Mouse (Mus musculus) gastrocnemius, postnatal 4 days (tissue): ENCODE data around the gene Glod4. TPM values are rescaled to one million over a fixed set of nuclear protein-coding genes. Genes with fewer than 3 reads are reported as not detected.

Source experiments
- DNase-seq, 2 experiments: peaks; one replicate each; pipeline ENCODE4 v3.0.0; 2021 to 2022; ENCODE audit warnings: low spot score in 2 of 2, mixed read lengths in 2 of 2
- total RNA-seq, 2 experiments: library from RNA; stranded (reverse); gene quantifications; 2 replicates each; pipeline ENCODE4 v1.2.3; 2021

Gene Glod4
- total RNA-seq, 2 experiments from 2014 or later = 51.7 to 55.4 TPM

DNA sequence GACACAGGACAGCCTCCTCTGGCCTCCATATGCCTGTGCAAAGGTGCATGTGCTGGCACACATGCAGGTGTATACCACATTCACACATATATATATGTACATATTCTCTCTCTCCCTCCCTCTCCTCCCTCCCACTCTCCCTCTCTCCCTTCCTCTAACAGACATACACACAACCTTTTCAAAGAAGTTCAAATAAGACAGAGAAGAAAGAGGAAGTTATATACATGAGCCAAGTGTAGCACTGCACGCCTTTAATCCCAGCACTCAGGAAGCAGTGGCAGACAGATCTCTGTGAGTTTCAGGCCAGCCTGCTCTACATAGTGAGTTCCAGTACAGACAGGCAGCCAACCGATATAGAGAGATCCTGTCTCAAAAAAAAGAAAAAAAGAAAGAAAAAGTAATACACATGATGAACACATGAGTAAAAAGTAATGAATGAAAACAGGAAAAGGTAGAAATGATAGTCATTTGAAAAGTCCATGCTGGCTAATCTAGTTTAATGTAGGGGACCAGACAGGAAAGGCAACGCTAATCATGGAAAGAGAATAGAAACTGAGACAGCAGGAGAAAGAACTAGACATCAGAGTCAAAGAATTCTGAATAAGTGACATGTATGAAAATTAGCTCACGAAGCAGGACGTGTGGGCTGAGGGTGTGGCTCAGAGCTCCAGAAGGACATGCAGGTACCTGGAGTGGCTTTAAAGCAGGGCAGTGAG is 90.1 kb downstream of the Glod4 start:
- no peak for DNase-seq

DNA sequence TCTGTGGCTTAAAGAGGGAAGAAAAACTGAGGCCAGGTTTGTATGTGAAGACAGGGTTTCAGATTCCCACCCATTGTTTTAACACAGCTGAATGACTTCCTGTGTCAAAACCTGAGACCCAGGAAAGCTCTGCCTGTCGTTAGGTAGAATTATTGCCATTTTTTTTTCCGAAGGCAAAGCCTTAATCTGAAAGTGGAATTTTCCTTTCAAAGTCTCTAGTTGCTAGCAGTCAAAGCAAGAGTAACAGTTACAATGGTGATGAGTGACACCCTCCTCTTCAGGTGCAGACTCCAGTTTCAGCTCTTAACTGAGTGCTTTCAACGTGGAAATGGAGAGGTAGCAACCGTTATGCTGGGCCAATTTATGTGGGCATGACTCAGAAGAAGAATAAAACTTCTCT is 92.5 kb downstream of the Glod4 start:
- no peak for DNase-seq

DNA sequence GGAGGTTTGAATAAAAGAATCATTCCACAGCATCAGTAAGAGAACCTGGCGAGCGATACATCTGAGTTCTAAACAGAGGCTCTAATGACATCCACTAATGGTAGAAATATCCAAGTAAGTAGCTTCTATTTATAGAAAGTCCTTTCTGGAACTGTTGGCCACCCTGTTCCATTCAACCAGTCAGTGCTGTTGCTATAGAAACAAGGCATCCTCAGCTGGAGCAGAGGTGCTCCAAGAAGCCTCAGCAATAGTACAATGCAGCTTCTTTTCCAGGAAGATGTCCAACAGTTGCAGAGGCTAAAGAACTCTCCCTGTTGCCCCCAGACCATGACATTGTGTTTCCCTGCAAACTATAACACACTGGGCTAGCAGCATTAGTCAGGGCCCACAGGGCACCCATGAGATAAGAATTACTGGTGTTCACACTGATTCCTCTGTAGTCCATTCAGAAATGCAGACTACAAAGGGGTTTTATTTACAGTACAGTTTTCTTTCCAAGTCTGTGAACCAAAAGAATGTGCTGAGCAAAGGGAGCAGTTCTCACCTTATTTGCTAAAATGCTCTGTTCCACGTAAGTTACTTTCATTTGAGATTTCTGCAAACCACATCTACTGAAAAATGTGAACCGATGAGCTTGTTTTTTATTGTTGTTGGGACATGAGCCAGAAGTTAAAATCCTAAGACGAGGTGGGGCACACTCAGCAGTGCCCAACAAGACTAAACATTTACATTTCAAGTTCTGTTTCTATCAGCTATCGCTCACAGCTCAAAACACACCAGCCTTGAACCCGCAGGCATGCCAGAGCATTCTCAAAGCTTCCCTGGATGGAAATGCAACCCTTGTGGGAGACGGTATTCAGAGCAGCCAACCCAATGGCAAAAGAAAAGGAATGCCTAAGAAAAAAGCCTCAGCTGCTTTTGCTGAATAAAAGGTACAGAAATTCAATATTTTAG is 95.2 kb downstream of the Glod4 start:
- DNase-seq = no peak

DNA sequence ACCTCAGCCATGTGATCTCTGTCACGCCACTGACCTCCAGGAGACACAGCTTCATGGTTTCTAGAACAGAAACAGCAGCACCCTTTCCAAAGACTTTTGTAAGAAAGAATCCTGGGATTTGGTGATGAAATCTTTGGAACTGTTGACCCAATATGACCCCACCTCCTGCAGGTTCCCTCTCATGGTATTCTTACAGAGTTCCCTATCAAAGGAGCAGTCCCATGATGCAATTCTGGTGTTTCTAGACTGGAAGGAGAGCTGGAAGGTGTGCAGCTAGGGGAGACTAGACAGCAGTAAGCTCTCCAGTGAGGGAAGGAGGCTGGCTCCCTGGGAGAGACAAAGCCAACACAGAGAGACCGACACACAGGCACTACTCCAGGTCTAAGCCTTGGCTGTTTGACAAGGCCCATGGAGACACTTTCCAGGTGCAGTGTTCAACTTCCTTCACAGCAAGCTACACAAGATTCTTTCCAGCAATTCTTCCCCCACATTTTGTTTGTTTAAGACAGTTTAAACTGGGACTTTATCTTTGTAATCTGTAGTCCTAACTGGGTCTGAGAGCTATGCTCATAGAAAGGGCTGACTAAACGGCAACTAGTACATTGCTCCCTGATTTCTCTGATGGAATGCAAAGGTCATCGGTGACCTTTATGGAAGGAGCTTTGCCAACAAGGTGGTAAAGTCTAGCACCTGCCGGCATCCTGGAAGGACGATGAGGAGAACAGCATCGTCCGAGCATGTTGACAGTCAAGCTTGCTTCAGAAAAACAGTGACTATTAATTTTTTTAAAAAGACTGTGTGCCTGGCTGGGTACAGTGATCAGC is 97.1 kb downstream of the Glod4 start:
- no peak for DNase-seq

DNA sequence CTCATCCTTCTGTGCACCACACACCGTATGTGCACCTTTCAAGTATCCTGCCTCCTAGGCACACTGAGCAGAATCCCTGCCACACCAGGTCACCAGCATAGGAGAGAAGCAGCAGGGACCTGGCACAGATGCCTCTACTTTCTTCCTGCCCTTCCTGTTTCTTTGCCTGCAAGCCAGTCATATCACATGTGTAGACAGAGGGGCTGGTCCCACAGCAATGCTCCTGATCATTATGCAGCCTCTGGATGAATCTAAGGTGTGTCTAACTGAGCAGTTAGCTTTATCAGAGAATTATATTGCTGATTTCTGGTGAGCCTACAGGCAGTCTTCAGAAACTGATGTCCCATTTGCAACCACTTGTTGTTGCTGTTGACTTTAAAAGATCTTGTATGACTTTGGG is 98.4 kb downstream of the Glod4 start:
- DNase-seq = no peak

DNA sequence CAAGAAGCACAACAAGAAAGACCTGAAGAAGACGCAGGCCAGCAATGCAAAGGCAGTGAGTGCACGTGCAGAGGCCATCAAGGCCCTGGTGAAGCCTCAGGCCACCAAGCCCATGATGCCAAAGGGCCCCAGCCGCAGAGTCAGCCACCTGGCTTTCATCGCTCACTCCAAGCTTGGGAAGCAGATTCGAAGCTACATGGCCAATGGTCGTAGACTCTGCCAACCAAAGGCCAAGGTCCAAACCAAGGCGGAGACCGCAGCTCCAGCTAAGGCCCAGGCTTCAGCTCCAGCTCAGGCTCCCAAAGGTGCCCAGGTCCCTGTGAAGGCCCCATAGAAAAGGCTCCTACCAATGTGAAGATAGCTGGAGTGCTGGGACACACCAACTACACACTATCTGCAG is 99.1 kb downstream of the Glod4 start:
- no peak for DNase-seq

DNA sequence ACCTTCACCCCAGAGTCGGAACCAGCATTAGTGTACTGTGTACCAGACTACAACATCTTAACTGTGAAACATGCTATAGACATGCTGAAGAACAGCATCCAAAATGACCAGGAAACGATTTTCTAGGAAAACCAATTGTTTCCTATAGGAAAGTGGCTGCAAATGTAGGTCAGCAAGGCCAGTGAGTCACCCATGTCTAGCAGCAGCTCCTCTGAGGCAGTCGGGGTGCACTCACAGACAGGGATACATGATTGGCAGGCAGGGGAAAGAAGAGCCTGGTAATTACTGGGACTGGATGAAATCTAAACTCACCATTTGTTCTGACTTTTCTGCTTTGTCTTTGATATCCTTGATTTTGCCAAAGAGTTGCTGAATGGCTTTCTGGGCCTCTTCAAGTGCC is 105.5 kb downstream of the Glod4 start:
- no peak for DNase-seq

DNA sequence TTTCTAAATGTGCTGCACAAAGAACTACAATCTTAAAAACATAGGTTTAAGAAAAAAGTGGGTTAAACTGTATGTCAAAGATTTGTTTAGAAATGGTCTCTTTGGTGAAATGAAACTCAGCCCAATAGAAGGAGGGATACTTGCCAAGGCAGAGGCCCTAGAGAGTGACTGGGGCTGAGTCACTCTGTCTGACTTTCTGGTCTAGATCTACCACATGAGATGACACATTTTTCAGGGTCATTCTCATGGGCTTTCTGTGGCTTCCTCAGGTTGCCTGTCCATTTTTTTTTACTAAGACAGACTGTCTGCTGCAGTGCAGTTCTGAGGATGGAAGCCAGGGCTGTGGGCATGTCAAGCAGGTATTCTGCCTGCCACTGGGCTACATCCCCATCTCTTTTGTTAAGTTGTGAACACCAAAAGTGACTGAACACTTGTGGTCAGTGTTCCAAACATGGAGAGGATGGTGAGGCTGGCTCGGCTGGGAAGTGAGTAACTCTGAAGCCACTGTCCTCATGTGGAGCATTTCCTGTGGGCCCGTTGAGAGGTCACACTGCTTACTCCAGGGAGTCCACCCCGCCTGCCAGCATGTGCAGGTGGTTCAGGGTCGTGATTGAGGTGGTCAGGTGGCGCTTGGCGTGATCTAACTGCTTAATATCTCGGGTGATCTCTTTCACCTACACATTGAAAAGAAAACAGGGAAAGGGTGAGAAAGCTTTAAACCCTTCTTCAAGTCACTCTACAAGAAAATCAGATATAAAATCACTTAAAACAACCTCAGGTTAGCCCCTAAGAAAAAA is 107.7 kb downstream of the Glod4 start:
- no peak for DNase-seq

DNA sequence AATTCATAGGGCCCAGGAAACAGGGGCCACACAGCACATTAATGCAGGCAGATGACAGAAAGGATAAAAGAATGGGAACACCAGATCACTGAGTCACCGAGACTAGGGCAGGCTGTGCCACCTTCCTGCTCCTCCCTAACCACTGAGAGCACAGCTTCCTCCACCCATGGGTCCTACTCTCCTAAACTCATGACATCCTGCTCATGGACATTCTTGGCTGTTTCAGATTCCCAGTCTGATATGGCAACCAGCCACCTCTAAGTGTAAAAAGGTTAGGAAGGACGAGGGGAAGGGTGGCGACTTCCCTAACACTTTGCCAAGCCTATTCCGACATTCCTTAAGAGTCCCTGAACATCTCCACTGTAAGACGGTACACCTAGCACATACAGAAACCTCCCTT is 112.7 kb downstream of the Glod4 start:
- no peak for DNase-seq

DNA sequence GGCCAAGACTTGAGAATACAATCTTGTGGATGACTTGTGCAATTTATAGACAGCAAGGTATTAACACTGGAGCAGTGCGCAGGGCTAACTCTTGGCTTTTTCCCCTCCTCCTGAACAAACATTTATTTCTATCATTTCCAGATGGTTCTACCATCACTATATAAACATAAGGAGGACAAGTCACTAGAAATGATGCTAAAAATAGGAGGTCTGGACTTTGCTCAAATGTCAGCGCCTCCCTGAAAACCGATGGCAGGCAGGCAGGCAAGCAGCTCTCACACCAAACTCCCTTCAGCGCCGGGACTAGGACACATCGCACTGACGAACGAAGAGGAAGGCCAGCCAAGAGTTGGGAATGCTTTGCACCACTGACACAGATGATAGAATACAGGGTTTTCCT is 118.1 kb downstream of the Glod4 start:
- no peak for DNase-seq

DNA sequence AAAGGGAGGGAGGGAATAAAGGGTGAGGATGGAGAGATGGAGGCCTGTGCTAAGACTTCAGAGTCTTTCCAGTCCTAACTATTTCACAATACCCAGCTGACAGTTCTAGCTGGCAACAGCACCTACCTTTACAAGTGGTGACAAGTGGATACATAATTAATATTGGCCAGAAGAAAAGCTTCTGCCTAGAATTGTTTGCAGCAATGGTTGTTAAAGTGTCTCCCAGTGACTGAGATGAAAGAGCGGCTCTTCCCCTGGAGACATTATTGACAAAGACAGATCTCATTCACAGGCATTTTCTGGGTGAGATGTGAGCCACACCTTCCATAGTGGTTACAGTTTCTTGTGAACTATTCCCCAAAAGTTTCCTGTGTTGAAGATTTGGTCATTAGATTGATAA is 120.0 kb downstream of the Glod4 start:
- DNase-seq = no peak

DNA sequence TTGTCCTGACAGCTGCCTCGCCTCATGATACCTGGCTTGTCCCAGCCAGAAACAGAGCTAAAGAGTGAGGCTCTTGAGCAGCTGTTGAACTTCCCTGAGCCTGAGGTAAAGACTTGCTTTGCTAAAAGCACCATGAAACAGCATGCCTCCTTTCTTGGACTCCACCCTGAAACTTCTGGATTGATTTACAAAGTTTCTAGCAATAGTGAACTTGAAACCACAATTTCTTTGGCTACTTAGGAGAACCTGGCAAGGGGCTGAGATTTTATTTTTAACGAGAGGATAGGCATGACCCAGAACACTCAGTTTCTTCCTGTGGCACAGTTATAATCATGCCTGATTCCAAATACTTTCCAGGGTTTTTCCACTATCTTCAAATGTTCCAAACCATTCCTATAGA is 121.0 kb downstream of the Glod4 start:
- DNase-seq = no peak

DNA sequence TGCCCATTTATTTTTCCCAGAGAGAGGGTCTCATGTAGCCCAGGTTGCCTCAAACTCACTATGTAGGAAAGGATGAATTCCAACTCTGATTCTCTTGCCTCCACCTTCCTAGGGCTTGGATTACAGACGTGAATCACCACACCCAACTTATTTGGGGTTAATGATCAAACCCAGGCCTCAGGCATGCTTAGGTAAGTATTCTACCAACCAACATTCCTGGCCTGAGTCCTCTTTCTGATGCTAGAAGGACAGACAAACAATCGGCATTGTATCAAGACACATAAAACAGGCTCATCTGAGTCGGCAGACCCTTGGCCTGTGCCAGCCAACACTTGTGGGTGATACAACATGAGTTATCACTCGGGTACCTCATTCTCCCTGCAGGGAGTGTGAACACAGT is 122.4 kb downstream of the Glod4 start:
- DNase-seq = no peak

DNA sequence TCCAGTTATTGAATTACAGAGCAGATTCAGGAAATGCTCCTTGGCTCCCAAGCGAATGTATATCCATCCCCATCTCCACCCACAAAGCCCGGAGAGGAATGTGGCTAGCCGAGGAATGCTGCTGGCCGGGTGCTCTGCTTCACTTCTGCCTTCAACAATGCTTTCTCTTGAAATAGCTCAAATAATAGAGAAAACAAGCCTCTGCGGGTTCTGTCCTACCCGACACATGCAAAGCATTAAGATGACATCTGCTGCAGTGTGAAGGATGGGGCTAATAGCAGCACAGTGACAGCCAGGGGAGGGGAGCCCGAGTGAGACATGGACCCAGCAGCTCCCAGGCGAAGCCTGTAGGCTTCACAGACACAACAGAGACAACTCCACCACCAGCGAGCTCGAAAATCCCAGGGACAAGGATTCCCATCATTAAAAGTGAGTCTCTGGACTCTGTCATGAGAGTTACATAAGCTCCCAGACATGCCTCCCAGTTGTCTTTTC is 123.1 kb downstream of the Glod4 start:
- DNase-seq = no peak

DNA sequence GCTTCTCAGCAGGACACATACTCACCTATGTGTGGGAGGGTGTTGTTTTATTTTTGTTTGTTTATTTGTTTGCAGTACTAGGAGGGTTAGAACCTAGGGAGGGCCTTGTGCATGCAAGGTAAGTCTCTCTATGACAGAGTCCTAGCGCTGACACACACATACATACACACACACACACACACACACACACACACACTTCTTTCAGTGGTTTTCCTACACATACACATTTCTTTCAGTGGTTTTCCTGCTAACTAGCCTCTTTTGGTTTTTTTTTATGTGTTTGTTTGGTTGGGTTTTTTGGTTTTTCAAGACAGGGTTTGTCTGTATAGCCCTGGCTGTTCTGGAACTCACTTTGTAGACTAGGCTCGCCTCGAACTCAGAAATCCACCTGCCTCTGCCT is 133.1 kb downstream of the Glod4 start:
- no peak for DNase-seq

DNA sequence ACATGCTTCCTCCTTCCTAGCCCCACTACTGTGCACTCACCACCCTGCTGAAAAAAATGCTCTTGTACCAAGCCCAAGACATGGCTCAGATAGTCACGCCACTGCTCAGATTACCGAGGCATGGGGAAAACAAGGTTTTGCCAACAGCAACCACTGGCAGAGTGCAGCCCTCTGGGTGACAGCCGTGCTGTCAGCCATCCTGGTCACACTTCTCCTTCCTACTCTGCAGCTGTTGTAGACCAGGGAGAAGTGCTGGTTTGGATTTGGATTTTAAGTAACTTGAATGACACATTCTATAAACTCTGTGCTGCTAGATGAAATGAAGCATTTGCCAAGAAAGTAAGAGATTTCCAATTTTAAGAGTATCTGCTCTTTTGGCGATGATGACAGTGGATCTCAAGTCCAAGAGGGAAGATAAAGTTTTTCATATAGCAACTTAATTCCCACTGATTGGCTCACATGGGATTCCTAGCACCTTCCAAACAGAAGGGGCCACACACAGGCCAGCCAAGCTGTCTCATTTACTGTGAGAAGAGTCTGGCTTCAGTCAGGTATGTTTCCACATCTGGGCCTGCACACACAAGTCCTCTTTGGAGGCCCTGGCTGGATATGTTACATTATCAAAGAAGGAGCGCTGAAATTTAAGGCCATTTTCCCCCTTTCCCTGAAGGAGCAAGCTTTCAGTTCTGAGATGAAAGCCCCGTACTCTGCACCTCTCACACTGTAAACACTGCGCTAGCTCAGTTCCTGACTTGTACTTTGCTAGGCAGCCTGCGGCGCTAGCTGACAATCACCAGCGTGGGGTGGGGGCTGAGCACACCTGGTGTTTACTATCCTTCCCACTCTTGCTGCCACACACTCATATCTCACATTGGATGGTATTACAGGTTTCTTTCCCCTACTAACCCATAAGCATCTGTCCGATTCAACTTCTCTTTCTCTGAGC is 136.7 kb downstream of the Glod4 start:
- no peak for DNase-seq

DNA sequence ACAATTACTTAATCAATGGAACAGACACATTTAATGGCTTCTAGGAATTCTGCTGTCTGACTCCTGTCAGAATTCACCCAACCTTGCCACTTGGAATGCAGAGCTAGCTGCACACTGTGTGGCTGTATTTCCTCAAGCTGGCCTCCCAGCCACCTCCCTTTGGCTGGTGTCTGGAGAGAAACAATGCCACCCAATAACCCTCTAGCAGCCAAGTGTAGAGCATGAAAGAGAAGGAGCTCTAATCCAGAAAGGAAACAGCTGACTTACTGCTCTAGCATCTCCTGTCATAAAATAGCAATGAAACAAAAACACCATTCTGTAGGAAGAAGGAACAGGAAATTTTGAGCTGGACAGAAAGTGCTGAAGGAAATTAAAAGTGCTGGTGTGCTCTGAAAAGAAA is 142.4 kb downstream of the Glod4 start:
- DNase-seq = no peak

DNA sequence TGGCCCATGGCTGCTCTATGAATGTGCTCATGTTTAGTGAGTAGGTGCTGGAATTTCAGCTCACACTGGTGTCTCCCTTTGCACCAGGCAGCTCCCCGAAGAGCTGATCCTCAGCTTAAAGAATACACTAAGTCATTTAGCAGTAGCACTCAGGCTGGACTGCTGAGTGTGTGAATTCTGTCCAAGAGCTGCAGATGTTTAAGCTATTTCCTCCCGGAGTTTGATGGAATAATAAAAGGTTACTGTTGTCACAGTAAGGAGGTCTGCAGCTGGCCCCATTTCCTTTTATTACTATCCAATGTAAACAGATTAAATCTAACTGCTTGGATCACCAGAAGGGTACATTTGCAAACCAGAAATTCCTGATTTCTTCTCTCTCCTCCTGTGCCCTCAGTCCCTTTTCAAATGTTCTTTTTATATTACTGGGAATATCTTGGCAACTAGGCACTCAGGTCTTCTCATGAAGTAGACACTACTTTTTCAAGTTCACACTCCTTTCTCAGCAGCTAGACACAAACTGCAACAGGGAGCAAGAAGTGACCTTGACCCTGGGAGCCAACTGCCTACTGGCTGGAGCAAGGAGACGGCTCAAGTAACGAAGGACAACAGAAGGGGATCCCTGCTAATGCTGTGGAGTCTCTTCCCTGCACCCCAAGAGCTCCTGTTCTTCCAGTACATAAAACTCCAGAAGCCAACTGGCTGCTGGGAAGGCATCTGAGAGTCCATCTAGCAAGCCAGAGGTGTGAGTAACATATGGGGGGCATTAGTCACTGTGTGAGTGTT is 144.1 kb downstream of the Glod4 start:
- no peak for DNase-seq

DNA sequence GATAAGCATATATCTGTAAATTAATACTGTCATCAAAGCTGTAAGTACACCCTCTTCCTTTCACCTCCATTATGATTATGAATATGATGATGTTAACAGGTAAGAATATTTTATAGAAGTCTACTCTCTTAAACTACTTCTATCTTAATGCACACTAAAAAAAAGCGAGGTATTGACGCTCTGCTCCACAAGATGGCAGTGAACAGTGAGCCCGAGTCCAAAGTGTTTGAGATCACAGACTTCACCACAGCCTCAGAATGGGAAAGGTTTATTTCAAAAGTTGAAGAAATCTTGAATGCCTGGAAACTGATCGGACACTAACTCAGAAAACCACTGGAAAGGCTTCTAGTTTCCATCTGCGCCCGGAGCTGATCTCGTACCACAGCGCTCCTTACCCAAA is 149.9 kb downstream of the Glod4 start:
- no peak for DNase-seq
